Mouse (Mus musculus): Measurements from ENCODE around the gene Fstl4.

DNA sequence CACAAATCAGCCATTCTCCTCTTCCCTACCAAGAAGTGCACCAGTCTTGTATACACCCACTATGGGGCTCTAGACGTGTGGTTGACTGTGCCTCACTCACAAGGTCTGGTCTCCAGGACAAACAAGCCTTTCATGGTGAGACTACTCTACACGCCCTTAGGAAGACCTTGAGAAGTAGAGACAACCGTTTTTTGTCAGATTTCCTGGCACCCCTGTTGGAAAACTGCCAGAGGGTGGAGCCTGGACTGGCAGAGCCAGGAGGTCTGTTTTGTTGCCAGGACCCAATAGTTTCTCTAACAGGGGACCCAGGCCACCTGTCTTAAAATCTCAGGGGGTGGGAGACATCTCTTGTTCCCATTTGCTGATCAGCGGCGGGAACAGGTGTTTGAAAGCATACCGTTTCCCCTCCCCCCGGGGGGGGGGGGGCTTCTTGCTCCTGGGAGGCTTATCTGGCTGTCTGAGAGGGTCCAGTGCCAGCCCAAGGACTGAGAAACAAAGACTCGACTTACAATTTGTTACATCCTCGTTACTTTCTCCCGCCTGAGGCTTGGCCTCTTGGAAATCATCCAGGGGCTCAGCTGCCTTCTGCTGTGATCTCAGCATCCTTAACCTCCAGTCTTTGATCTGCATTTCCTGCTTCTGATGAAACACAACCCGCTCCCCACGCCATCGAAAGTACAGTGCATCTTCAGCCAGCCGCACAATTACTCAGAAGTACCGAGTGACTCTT, 155.0 kb downstream of the Fstl4 start:
- no peak for TF ChIP-seq CHD2 (IDR thresholded peaks at IDR 0.05; ENCODE audit: low read depth, low read length)
- no peak for TF ChIP-seq MAFK (IDR thresholded peaks at IDR 0.05; ENCODE audit: insufficient read depth, low read depth, low read length)

All from ES-E14 (cell line).